Mouse (Mus musculus): ENCODE data around the gene Vstm2b. TPM values are rescaled to one million over a fixed set of nuclear protein-coding genes. Genes with fewer than 3 reads are reported as not detected.

Gene Vstm2b
- not detected for polyA plus RNA-seq (2017; shearing (Covaris generic))

GRCm38 (mm10) chr7:40898096-40898710 is at the start of gene Vstm2b:
Vstm2b (plus strand) TSS chr7:40898328.

Other genes starting within 250 kb of the Vstm2b start
- gene 4930433I11Rik, start 89.2 kb downstream of the Vstm2b start, polyA plus RNA-seq (2017; shearing (Covaris generic)), result 0.26 TPM
- gene Gm4884, start 134.4 kb downstream of the Vstm2b start, polyA plus RNA-seq (2017; shearing (Covaris generic)), result not detected